Mouse (Mus musculus) brain, embryonic 18.5 days (tissue): ENCODE measurements at regions not wholly inside any gene's neighbourhood (a gene's known extent, or its start where the extent isn't known, plus 50 kb on each side); places are given as distances from the start of the nearest gene placed in this dataset.

ENCODE experiments used
- DNase-seq: peaks from one replicate; pipeline ENCODE4 v3.0.0-alpha.2; 2012; ENCODE audit warnings: low read depth, low spot score

DNA sequence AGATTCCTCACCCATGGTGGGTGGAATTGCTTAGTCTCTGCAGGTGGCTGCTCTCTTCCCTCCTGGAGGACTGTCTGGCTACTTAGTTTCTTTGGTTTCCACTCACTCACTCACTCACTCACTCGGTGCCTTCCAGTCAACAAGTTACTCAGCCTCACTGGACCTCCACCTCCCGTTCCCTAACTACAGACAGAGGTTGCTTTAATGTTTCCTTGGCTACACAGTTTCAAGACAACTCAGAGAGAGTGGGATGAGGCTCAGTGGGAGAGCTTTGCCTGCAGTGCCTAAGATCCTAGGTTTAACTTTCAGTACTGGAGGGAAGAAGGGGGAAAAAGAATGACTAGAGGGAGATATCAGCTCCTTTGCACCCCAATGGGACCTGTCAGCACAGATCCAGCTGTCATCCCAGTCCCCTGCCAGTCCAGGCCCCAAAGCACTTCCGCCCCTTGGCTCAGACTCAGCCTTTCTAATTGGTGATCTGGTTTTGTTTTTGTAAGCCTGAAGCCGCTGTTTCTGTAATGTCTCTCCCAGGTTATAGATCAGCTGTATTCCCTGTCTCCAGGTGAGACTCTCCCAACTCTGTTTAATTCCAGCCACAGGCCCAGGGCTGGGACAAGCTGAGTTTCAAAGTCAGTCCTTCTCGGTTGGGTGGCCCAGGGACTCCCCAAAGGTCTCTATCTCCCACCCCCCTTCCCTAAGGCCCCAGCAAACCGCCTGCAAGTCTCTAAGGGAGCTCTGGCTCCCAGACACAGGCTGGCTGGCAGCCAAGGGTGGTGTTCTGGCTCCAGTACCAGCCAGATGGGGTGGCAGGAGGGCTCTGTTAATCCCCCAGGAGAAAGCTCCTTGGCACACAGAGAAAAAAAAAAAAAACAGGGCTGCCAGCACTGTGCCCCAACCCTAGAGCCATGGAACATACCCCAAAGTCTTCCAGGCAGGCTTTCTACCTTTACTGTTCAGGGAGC is 60.5 kb upstream of the Cdon start:
- peak; percentile 67 for DNase-seq

DNA sequence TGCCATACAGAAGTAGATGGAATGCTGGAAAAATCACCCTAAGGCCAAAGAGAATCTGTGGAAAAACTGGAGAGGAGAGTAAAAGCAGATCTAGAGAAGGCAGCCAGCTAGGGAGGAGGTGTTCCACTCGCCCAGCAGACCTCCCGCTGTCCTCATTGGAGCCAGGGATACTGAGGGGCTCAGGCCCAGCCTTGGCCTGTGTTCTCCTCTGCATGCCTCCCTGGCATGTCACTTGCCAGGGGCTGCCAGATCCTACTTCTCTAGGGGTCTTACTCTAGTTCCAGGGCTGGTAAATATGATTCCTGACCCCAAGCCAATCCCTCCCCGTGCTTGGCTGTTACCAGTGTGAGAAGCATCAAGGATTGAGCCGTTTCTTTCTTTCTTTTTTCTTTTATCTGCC is 59.5 kb upstream of the Cdon start:
- DNase-seq: peak; percentile 32

DNA sequence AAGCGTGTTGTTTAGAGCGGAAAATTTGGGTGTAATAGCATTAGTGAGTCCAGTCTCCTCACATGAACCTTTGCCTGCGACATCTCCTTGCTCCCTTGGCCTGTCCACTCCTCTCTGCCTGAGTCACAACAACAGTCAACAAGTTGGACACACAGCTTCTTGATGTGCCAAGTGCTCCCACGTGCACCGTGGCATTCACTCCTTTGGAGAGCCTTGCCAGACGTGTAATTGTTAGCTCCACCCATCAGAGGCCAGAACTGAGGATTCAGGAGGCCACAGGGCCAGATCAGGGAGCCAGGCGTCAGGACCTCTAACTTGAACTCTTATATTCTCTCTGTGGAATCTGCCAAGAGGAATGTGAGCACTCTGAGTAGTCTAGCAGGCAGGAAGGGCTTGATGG is 58.7 kb upstream of the Cdon start:
- DNase-seq: no peak

DNA sequence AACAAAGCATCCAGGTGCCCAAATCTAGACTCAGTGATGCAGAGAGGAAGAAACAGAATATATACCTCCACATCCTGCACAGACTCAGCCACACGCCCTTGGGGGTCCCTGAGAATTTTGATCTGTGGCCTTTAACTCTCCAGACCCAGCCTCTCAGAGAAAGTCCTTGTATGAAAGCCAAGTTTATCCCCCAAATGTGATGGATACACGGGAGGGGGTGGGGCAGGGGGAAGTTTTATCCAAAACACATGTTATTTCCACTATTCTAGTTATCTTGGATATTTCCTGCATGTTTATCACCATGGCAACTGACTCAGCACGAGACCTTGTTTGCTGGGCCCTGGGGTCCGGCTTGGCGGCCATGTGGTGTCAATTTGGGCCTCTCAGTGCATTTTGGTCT is 57.8 kb upstream of the Cdon start:
- no peak for DNase-seq

DNA sequence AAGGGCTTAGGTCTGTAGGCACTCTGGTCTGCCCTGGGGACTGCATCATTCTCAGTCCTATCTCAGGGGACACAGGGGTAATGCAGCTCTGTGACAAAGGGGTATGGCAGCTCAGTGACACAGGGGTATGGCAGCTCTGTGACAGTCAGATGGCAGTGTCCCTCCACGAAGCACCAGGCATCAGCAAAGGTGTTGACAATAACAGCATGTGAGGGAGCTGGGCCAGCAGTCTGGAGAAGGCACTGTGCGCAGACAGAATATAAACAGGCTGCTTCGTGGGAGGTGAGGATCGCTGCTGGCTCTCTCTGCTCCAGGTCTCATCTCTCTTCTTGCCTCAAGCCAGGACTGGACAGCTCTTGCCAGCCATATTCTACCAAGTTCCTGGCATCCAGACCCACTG is 57.0 kb upstream of the Cdon start:
- DNase-seq: no peak

DNA sequence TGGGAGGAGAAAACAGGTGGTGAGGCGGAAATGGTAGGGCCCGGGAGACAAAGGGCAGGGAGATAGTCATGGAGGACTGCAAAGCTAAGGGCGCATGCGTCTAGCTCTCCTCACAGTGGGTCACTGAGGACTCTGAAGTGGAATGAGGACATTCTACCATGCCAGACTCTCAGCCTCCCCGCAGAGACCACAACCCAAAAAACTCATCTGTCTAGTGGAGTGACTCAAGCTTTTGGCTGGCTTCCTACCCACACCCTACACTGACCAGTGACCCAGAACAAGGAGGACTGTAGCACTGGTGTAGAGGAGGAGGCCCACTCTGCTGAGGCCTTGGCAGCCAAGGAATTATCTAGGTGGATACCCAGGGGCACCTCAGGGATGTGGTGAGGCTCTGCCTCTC is 55.0 kb upstream of the Cdon start:
- DNase-seq: no peak

DNA sequence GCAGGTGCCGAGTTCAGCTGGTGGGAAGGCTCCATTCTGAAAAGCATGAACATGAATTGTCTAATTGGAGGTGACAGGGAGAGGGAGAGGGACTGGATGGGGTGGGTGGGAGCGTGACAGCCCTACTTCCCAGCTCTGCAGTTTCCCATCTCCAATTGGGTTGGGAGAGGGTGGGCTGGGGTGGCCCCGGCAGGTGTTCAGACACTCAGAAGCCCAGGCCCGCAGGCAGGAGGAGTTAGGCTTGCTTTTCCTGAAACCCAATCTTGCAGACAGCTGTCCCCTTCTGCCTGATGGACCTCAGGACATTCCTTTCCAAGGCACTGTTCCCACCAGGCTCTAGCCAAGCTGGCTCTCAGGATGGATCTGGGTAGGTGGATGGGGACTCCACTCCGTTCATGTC is 51.9 kb upstream of the Cdon start:
- DNase-seq: no peak

DNA sequence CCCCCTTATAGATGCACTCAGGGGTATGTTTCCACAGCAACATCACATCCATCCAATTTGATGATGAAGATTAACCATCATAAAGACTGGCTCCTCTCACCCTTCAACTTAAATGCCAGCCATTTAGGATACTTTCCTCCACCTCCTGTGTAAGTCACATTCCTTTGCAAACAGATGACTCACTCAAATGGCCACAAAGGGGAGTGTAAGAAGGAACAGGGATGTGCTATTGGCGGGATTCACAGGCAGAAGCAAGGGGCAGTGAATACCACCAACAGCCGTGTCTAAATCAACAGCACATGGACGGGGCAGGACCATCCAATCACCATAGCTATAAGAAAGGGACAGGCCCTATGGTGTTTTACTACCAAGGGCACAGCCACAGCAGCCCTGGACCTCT is 50.9 kb upstream of the Cdon start:
- DNase-seq: no peak

DNA sequence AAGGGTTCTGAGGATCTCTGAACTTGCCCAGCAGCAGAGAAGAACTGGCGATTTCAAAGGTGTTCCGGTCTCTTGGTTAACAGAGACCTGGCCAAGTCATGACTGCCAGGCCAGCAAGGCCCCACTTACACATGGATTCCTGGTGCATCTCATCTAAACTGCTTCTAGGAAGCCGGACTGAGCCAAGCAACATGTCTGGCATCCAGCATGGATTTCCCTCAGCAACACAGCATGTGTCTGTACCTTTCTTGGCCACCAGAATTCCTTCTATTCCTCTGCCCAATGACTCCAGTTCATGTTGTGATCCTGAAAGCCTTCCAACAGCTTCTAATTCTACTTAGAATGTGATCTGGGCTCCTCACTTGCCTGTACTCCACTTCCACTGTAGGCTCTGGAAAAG is 50.0 kb upstream of the Cdon start:
- no peak for DNase-seq
